Mouse (Mus musculus) midbrain, postnatal 0 days (tissue): Measurements from ENCODE around the gene Arhgef15. TPM values are rescaled to one million over a fixed set of nuclear protein-coding genes. Genes with fewer than 3 reads are reported as not detected.
A peak's percentile ranks its signal among the peaks of the same experiment; 100 is the strongest.

Source experiments
- ATAC-seq: fragments of 200-750 bp; cut with Nextera tagmentation; 2 replicates; pipeline ENCODE4 v1.8.0; 2017; ENCODE audit warnings: moderate number of reproducible peaks, mild to moderate bottlenecking, moderate TSS enrichment, moderate library complexity; ENCODE audit not compliant: low FRiP score
- DNase-seq: peaks from one replicate; pipeline ENCODE4 v3.0.0-alpha.2; 2015; ENCODE audit warnings: low spot score
- H3K27ac ChIP-seq: fragments of 300-500 bp; sonication (generic); 2 replicates; pipeline ENCODE4 v1.5.1; 2014; ENCODE audit warnings: low read depth, mild to moderate bottlenecking, low read length, mixed read lengths
- H3K27me3 ChIP-seq: fragments of 300-500 bp; sonication (generic); 2 replicates; pipeline ENCODE4 v1.6.1; 2014; ENCODE audit warnings: low read length, control low read depth, mixed read lengths; ENCODE audit not compliant: insufficient read depth
- H3K36me3 ChIP-seq: fragments of 300-500 bp; sonication (generic); 2 replicates; pipeline ENCODE4 v1.6.1; 2014; ENCODE audit warnings: low read length, control low read depth, mixed read lengths; ENCODE audit not compliant: insufficient read depth
- H3K4me1 ChIP-seq: fragments of 300-500 bp; sonication (generic); 2 replicates; pipeline ENCODE4 v1.6.1; 2014; ENCODE audit warnings: mild to moderate bottlenecking, control low read depth, antibody characterized with exemption, low read length, mixed read lengths; ENCODE audit not compliant: insufficient read depth
- H3K4me2 ChIP-seq: fragments of 300-500 bp; sonication (generic); 2 replicates; pipeline ENCODE4 v1.6.1; 2014; ENCODE audit warnings: low read depth, mild to moderate bottlenecking, low read length, mixed read lengths; ENCODE audit not compliant: poor library complexity, severe bottlenecking
- H3K4me3 ChIP-seq: fragments of 300-500 bp; sonication (generic); 2 replicates; pipeline ENCODE4 v1.5.1; 2014; ENCODE audit warnings: low read depth, mild to moderate bottlenecking, low read length, moderate library complexity
- H3K9ac ChIP-seq: fragments of 300-500 bp; sonication (generic); replicated peaks from 2 replicates; pipeline ENCODE4 v1.6.1; 2014; ENCODE audit warnings: mild to moderate bottlenecking, low read length, moderate library complexity, mixed read lengths; ENCODE audit not compliant: poor library complexity, severe bottlenecking
- H3K9me3 ChIP-seq: fragments of 300-500 bp; sonication (generic); 2 replicates; pipeline ENCODE4 v1.6.1; 2016; ENCODE audit warnings: low read length, control low read depth
- CTCF ChIP-seq: IDR thresholded peaks from 2 replicates; pipeline ENCODE4 v1.5.1; 2016; ENCODE audit warnings: antibody characterized with exemption, mild to moderate bottlenecking
- WGBS: fragments of 180-500 bp; shearing (Covaris S2); extraction: QIAGEN DNeasy Blood & Tissue Kit; methylation state at CpG from one replicate; pipeline ENCODE4 v1.1.7; 2014; 5-methylcytosine and 5-hydroxymethylcytosine counted together
- microRNA-seq: library from miRNA; unstranded; fragments of <30 nt; microRNA quantifications from one replicate; pipeline ENCODE4, GENCODE M21; 2016; ENCODE audit warnings: borderline number of aligned reads
- polyA plus RNA-seq: library from polyadenylated mRNA; unstranded; fragments of >200 nt; fragmentation: Nextera tagmentation; extraction: Ambion mirVana; gene quantifications from 2 replicates; pipeline ENCODE4 v1.2.1, GENCODE M21; 2015
- total RNA-seq: library from RNA; depleted of rRNA; stranded (reverse); fragments of >200 nt; gene quantifications from 2 replicates; pipeline ENCODE4 v1.2.3, GENCODE M21; 2014; rRNA removed

The Arhgef15 gene
- total and polyA plus RNA-seq, 2 experiments from 2014 or later, result 23.3 to 27.6 TPM

- no peaks in the 10 kb centered on the region for H3K4me1 ChIP-seq
- H3K4me2 ChIP-seq, result no peak overlapping the region
- H3K27ac ChIP-seq, result no peak overlapping the region
- no peak for DNase-seq
- H3K9ac ChIP-seq, result no peak overlapping the region
- TF ChIP-seq CTCF, result no peak
- H3K4me3 ChIP-seq, result no peak overlapping the region
- no peak for ATAC-seq
- 87% methylated on average over 6 of the region's 6 CpGs for WGBS
- H3K9me3 ChIP-seq, result no peaks in the 10 kb centered on the region
- peaks cover 5% of the 10 kb centered on the region; the same call in 1 of the 2 replicates for H3K27me3 ChIP-seq
- H3K36me3 ChIP-seq, result peaks cover 3% of the 10 kb centered on the region; the same call in 1 of the 2 replicates
These were observed 58.5 kb downstream of the Arhgef15 start for GRCm38 (mm10) chr11:68898790-68899189.

GRCm38 (mm10) chr11:68897838-68898237 is 59.4 kb downstream of the Arhgef15 start:
- H3K4me1 ChIP-seq, result no peaks in the 10 kb centered on the region
- H3K36me3 ChIP-seq, result no peaks in the 10 kb centered on the region
- no peak overlapping the region for H3K9ac ChIP-seq
- H3K4me3 ChIP-seq, result no peak overlapping the region
- TF ChIP-seq CTCF, result no peak
- H3K27me3 ChIP-seq, result peaks cover 5% of the 10 kb centered on the region; the same call in 1 of the 2 replicates
- no peak for ATAC-seq
- no peak overlapping the region for H3K27ac ChIP-seq
- 69% methylated on average over 6 of the region's 6 CpGs for WGBS
- H3K4me2 ChIP-seq, result no peak overlapping the region
- no peaks in the 10 kb centered on the region for H3K9me3 ChIP-seq
- no peak for DNase-seq

GRCm38 (mm10) chr11:68897120-68897519 is 60.2 kb downstream of the Arhgef15 start:
- Histone ChIP-seq H3K27ac (no peak overlapping the region), H3K27me3 (peaks cover 5% of the 10 kb centered on the region; the same call in 1 of the 2 replicates), H3K4me1 (no peaks in the 10 kb centered on the region), H3K9ac (no peak overlapping the region), H3K4me2 (no peak overlapping the region), H3K4me3 (no peak overlapping the region), H3K9me3 (no peaks in the 10 kb centered on the region), H3K36me3 (no peaks in the 10 kb centered on the region)
- ATAC-seq (no peak), DNase-seq (peak; percentile 32)
- TF ChIP-seq CTCF, result peak; percentile 78
- 52% methylated on average over 4 of the region's 4 CpGs for WGBS

DNA sequence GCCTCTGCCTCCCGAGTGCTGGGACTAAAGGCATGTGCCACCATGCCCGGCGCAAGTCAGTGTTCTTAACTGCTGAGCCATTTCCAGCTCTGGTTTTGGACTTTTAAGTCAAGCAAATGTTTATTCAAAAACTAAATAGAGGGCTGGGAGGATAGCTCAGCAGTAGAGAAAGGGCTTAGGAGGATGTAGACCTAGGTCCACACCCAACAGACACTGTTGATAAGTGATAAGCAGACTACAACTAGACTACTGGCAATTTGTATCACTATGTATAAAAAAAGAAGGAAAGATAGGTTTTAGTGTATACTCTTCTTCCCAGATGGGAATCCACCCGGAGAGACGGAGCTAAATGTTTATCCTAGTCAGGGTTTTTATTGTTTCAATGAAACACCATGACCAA is 61.0 kb downstream of the Arhgef15 start:
- Histone ChIP-seq H3K9ac (no peak overlapping the region), H3K4me3 (no peak overlapping the region), H3K4me1 (no peaks in the 10 kb centered on the region), H3K9me3 (no peaks in the 10 kb centered on the region), H3K27ac (no peak overlapping the region), H3K4me2 (no peak overlapping the region), H3K36me3 (no peaks in the 10 kb centered on the region), H3K27me3 (peaks cover 5% of the 10 kb centered on the region; the same call in 1 of the 2 replicates)
- no peak for DNase-seq
- 94% methylated on average over 5 of the region's 5 CpGs for WGBS
- TF ChIP-seq CTCF, result no peak
- no peak for ATAC-seq

GRCm38 (mm10) chr11:68893911-68894464 is 63.3 kb downstream of the Arhgef15 start:
- Histone ChIP-seq H3K36me3 (no peaks in the 10 kb centered on the region), H3K4me1 (no peaks in the 10 kb centered on the region), H3K4me2 (no peak overlapping the region), H3K9ac (no peak overlapping the region), H3K27me3 (peaks cover 2% of the 10 kb centered on the region; the same call in 1 of the 2 replicates), H3K4me3 (no peak overlapping the region), H3K27ac (no peak overlapping the region), H3K9me3 (no peaks in the 10 kb centered on the region)
- DNase-seq (no peak), ATAC-seq (no peak)
- no peak for TF ChIP-seq CTCF
- 70% methylated on average over 12 of the region's 12 CpGs for WGBS

Small RNA genes within 50 kb of the gene (microRNA-seq; reads per million reads assigned to microRNA genes)
- 6.7 reads per million, percentile 13 among the genes with 10 or more reads in this experiment for gene Mir3062

Other genes with a start within 250 kb of the Arhgef15 start
- gene Ndel1, start 85.6 kb downstream of the Arhgef15 start, total RNA-seq, result 88.0 and 114 TPM in 2 replicates
- 106 and 112 TPM in 2 replicates for gene Ndel1, start 85.6 kb downstream of the Arhgef15 start, polyA plus RNA-seq
- 0.11 TPM in 1 of 2 replicates, not detected in the other for gene Rnf222, start 68.9 kb downstream of the Arhgef15 start, total RNA-seq
- gene Rnf222, start 68.9 kb downstream of the Arhgef15 start, polyA plus RNA-seq, result not detected in 2 replicates
- 1,124 and 1,179 TPM in 2 replicates for gene Rpl26, start 55.9 kb downstream of the Arhgef15 start, total RNA-seq
- gene Rpl26, start 55.9 kb downstream of the Arhgef15 start, polyA plus RNA-seq, result 561 and 573 TPM in 2 replicates
- gene Odf4, start 30.4 kb downstream of the Arhgef15 start, total RNA-seq, result 1.5 and 4.3 TPM in 2 replicates
- gene Odf4, start 30.4 kb downstream of the Arhgef15 start, polyA plus RNA-seq, result 0.52 and 2.2 TPM in 2 replicates
- 0.93 and 1.4 TPM in 2 replicates for gene Slc25a35, start 10.7 kb upstream of the Arhgef15 start, total RNA-seq
- 1.5 and 2.0 TPM in 2 replicates for gene Slc25a35, start 10.7 kb upstream of the Arhgef15 start, polyA plus RNA-seq
- 12.0 and 25.0 TPM in 2 replicates for gene Rangrf, start 17.7 kb upstream of the Arhgef15 start, total RNA-seq
- 18.9 and 20.2 TPM in 2 replicates for gene Rangrf, start 17.7 kb upstream of the Arhgef15 start, polyA plus RNA-seq
- 28.3 and 28.7 TPM in 2 replicates for gene Pfas, start 51.0 kb upstream of the Arhgef15 start, total RNA-seq
- 13.9 and 14.1 TPM in 2 replicates for gene Pfas, start 51.0 kb upstream of the Arhgef15 start, polyA plus RNA-seq
- gene Ctc1, start 58.4 kb upstream of the Arhgef15 start, total RNA-seq, result 60.0 and 67.7 TPM in 2 replicates
- 46.8 and 53.4 TPM in 2 replicates for gene Ctc1, start 58.4 kb upstream of the Arhgef15 start, polyA plus RNA-seq
- 6.9 and 10.5 TPM in 2 replicates for gene Aurkb, start 88.2 kb upstream of the Arhgef15 start, total RNA-seq
- gene Aurkb, start 88.2 kb upstream of the Arhgef15 start, polyA plus RNA-seq, result 6.0 and 6.9 TPM in 2 replicates
- 33.3 and 39.0 TPM in 2 replicates for gene Borcs6, start 102.2 kb upstream of the Arhgef15 start, total RNA-seq
- gene Borcs6, start 102.2 kb upstream of the Arhgef15 start, polyA plus RNA-seq, result 21.1 and 21.3 TPM in 2 replicates
- gene Tmem107, start 113.3 kb upstream of the Arhgef15 start, total RNA-seq, result 42.4 and 61.8 TPM in 2 replicates
- 23.8 and 27.8 TPM in 2 replicates for gene Tmem107, start 113.3 kb upstream of the Arhgef15 start, polyA plus RNA-seq
- gene Vamp2, start 131.0 kb upstream of the Arhgef15 start, total RNA-seq, result 144 and 157 TPM in 2 replicates
- 591 and 600 TPM in 2 replicates for gene Vamp2, start 131.0 kb upstream of the Arhgef15 start, polyA plus RNA-seq
- 28.5 and 47.1 TPM in 2 replicates for gene Per1, start 137.7 kb upstream of the Arhgef15 start, total RNA-seq
- 11.8 and 15.4 TPM in 2 replicates for gene Per1, start 137.7 kb upstream of the Arhgef15 start, polyA plus RNA-seq
- gene Hes7, start 162.9 kb upstream of the Arhgef15 start, total RNA-seq, result 1.2 and 2.1 TPM in 2 replicates
- gene Hes7, start 162.9 kb upstream of the Arhgef15 start, polyA plus RNA-seq, result 1.7 and 2.0 TPM in 2 replicates
- 1.0 and 1.6 TPM in 2 replicates for gene 9130213A22Rik, start 165.1 kb upstream of the Arhgef15 start, total RNA-seq
- 1.2 and 1.4 TPM in 2 replicates for gene 9130213A22Rik, start 165.1 kb upstream of the Arhgef15 start, polyA plus RNA-seq
- gene Aloxe3, start 168.4 kb upstream of the Arhgef15 start, total RNA-seq, result 16.3 and 19.4 TPM in 2 replicates
- 17.8 and 21.4 TPM in 2 replicates for gene Aloxe3, start 168.4 kb upstream of the Arhgef15 start, polyA plus RNA-seq
- gene Alox12b, start 199.5 kb upstream of the Arhgef15 start, total RNA-seq, result 1.0 and 1.5 TPM in 2 replicates
- gene Alox12b, start 199.5 kb upstream of the Arhgef15 start, polyA plus RNA-seq, result 0.67 and 0.91 TPM in 2 replicates
- 3.5 and 4.1 TPM in 2 replicates for gene Alox8, start 240.4 kb upstream of the Arhgef15 start, total RNA-seq
- 2.0 and 2.1 TPM in 2 replicates for gene Alox8, start 240.4 kb upstream of the Arhgef15 start, polyA plus RNA-seq